Mouse (Mus musculus) liver, adult 2 months (tissue): ENCODE data around the gene Cfap97d2.

Experiments used
- CTCF ChIP-seq: fragments of 200-500 bp; IDR thresholded peaks from 2 replicates; pipeline ENCODE4 v1.5.1; 2011; ENCODE audit warnings: low read depth, low read length, control low read depth
- POLR2A ChIP-seq: fragments of 200-500 bp; IDR thresholded peaks from 2 replicates; pipeline ENCODE4 v1.6.1; 2011; ENCODE audit warnings: low read length, control low read depth; ENCODE audit not compliant: insufficient read depth; ENCODE audit errors: extremely low read depth

DNA sequence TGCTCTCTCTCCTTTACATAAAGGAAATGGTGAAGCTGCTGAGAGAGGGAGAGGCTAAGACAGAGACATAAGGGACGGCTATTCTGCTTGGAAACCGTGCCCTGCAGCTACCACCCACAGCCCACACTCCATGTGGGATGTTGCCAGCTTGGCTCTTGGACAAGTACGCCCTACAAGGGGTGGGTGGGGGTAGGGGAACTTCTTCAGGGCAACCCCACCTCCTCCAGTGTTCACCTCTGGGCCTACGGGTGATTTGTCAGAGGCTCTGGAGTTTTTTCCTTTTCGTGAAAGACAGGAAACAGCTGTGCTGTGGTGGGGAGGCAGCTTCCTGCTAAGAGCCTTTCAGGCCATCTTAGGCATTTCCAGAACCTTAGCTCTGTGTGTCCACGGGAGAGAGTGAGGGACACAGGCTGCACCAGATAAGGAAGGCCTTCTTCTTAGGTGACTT is 34.7 kb downstream of the Cfap97d2 start:
- TF ChIP-seq POLR2A: no peak
- no peak for TF ChIP-seq CTCF
